Mouse (Mus musculus) CH12.LX (cell line): ENCODE results near the gene Cdh4. TPM values are rescaled to one million over a fixed set of nuclear protein-coding genes. Genes with fewer than 3 reads are reported as not detected.

ENCODE experiments used
- DNase-seq: peaks from one replicate; pipeline ENCODE4 v3.0.0-alpha.2; 2013; ENCODE audit errors: extremely low read depth
- H3K27ac ChIP-seq: 2 replicates; pipeline ENCODE4 v1.5.1; 2012; ENCODE audit warnings: low read depth, mild to moderate bottlenecking, control low read depth, moderate library complexity; ENCODE audit not compliant: insufficient read depth
- H3K27me3 ChIP-seq: replicated peaks from 2 replicates; pipeline ENCODE3; 2012; ENCODE audit warnings: inconsistent platforms
- H3K36me3 ChIP-seq, 2 experiments: replicated peaks in 1 of 2; 2 replicates each; pipeline versions ENCODE3 to v1.6.1; 2012; ENCODE audit warnings: inconsistent platforms in 1 of 2, low read length in 1 of 2, mild to moderate bottlenecking in 1 of 2, mixed read lengths in 1 of 2, moderate library complexity in 1 of 2; ENCODE audit not compliant: control insufficient read depth in 1 of 2, insufficient read depth in 1 of 2
- H3K4me1 ChIP-seq, 2 experiments: 2 replicates each; pipeline ENCODE4 v1.6.1; 2012; ENCODE audit warnings: inconsistent platforms in 1 of 2, moderate library complexity in 1 of 2; ENCODE audit not compliant: insufficient read depth in 2 of 2, control insufficient read depth in 1 of 2
- H3K4me2 ChIP-seq: 2 replicates; pipeline ENCODE4 v1.6.1; 2012; ENCODE audit warnings: low read depth, mild to moderate bottlenecking, control low read depth; ENCODE audit not compliant: poor library complexity, insufficient read depth, severe bottlenecking
- H3K4me3 ChIP-seq, 3 experiments: fragments of 150-350 bp in 1 of 3; sonication (generic) in 1 of 3; replicated peaks in 1 of 3; 2 replicates each; pipeline versions ENCODE3 to v1.5.1; 2011 to 2012; ENCODE audit warnings: low read depth in 2 of 3, low read length in 2 of 3, mild to moderate bottlenecking in 2 of 3, moderate library complexity in 2 of 3, control low read depth in 1 of 3, improper control_type of control experiment in 1 of 3, inconsistent platforms in 1 of 3, mixed read lengths in 1 of 3; ENCODE audit not compliant: poor library complexity in 1 of 3
- H3K79me2 ChIP-seq: replicated peaks from 2 replicates; pipeline ENCODE4 v1.6.1; 2012; ENCODE audit warnings: mild to moderate bottlenecking, moderate library complexity; ENCODE audit not compliant: control insufficient read depth, poor library complexity, insufficient read depth, severe bottlenecking; ENCODE audit errors: extremely low read depth
- H3K9ac ChIP-seq: 2 replicates; pipeline ENCODE4 v1.6.1; 2012; ENCODE audit warnings: low read depth, mild to moderate bottlenecking, control low read depth, moderate library complexity; ENCODE audit not compliant: insufficient read depth
- H3K9me3 ChIP-seq: replicated peaks from 2 replicates; pipeline ENCODE3; 2012; ENCODE audit warnings: low read length, inconsistent platforms, mixed read lengths
- BHLHE40 ChIP-seq: IDR thresholded peaks from 2 replicates; pipeline ENCODE4 v1.6.1; 2011; ENCODE audit warnings: mild to moderate bottlenecking, low read depth, low read length, improper control_type of control experiment
- CHD1 ChIP-seq: IDR thresholded peaks from 2 replicates; pipeline ENCODE4 v1.6.1; 2012; ENCODE audit warnings: low read depth, low read length, improper control_type of control experiment, inconsistent platforms
- CTCF ChIP-seq, 2 experiments: IDR thresholded peaks in 1 of 2; conservative IDR thresholded peaks in 1 of 2; 2 replicates each; pipeline ENCODE4 v1.5.1; 2011 to 2012; ENCODE audit warnings: low read depth in 2 of 2, low read length in 2 of 2, improper control_type of control experiment in 1 of 2, inconsistent platforms in 1 of 2, mild to moderate bottlenecking in 1 of 2, moderate library complexity in 1 of 2
- E2F4 ChIP-seq: IDR thresholded peaks from 2 replicates; pipeline ENCODE4 v1.6.1; 2011; ENCODE audit warnings: low read depth, low read length, improper control_type of control experiment; ENCODE audit not compliant: insufficient replicate concordance
- ETS1 ChIP-seq: conservative IDR thresholded peaks from 2 replicates; pipeline ENCODE4 v1.6.1; 2012; ENCODE audit warnings: low read depth, mild to moderate bottlenecking, inconsistent platforms, low read length, improper control_type of control experiment, moderate library complexity
- JUN ChIP-seq: IDR thresholded peaks from 2 replicates; pipeline ENCODE4 v1.6.1; 2011; ENCODE audit warnings: low read depth, mild to moderate bottlenecking, low read length, improper control_type of control experiment, moderate library complexity; ENCODE audit not compliant: insufficient read depth
- KAT2A ChIP-seq: IDR thresholded peaks from 2 replicates; pipeline ENCODE4 v1.6.1; 2012; ENCODE audit warnings: low read length, improper control_type of control experiment, inconsistent platforms; ENCODE audit not compliant: insufficient replicate concordance
- MAFK ChIP-seq: IDR thresholded peaks from 2 replicates; pipeline ENCODE4 v1.6.1; 2011; ENCODE audit warnings: low read length, improper control_type of control experiment; ENCODE audit not compliant: insufficient replicate concordance
- MXI1 ChIP-seq: IDR thresholded peaks from 2 replicates; pipeline ENCODE4 v1.6.1; 2011; ENCODE audit warnings: mild to moderate bottlenecking, low read depth, low read length, improper control_type of control experiment
- NELFE ChIP-seq: IDR thresholded peaks from 2 replicates; pipeline ENCODE4 v1.6.1; 2011; ENCODE audit warnings: low read depth, low read length, improper control_type of control experiment
- PAX5 ChIP-seq: IDR thresholded peaks from 2 replicates; pipeline ENCODE4 v1.6.1; 2012; ENCODE audit warnings: low read length, inconsistent platforms, mixed read lengths
- POLR2AphosphoS2 ChIP-seq: IDR thresholded peaks from 2 replicates; pipeline ENCODE4 v1.6.1; 2011; ENCODE audit warnings: low read depth, low read length, improper control_type of control experiment
- SIN3A ChIP-seq: IDR thresholded peaks from 2 replicates; pipeline ENCODE4 v1.6.1; 2012; ENCODE audit warnings: low read length, improper control_type of control experiment, inconsistent platforms
- TCF12 ChIP-seq: IDR thresholded peaks from 2 replicates; pipeline ENCODE4 v1.6.1; 2014; ENCODE audit warnings: low read depth, mild to moderate bottlenecking, inconsistent platforms, low read length, improper control_type of control experiment
- ZC3H11A ChIP-seq: IDR thresholded peaks from 2 replicates; pipeline ENCODE4 v1.6.1; 2012; ENCODE audit warnings: low read depth, mild to moderate bottlenecking, inconsistent platforms, low read length, improper control_type of control experiment
- ZKSCAN1 ChIP-seq: IDR thresholded peaks from 2 replicates; pipeline ENCODE4 v1.6.1; 2012; ENCODE audit warnings: low read depth, inconsistent platforms, low read length, improper control_type of control experiment, borderline replicate concordance
- dilution Hi-C: fragments of 300-500 bp; cut with MboI; formaldehyde crosslinking; loops from 2 replicates; pipeline ENCODE4 v1.14.3; 2020; ENCODE audit warnings: low sequenced_read_pairs; ENCODE audit not compliant: extremely low pct_unique_long_range_greater_than_20kb, extremely low pct_ligation_motif_present
- in situ Hi-C: fragments of 300-500 bp; cut with MboI; formaldehyde crosslinking; loops from 3 replicates; pipeline ENCODE4 v1.14.3; 2019; ENCODE audit warnings: low sequenced_read_pairs, low pct_ligation_motif_present, low pct_unique_long_range_greater_than_20kb, mixed read lengths
- polyA plus RNA-seq: library from polyadenylated mRNA; unstranded; fragments of >175 nt; gene quantifications from 2 replicates; pipeline ENCODE4 v1.2.1, GENCODE M21; 2012; ENCODE audit warnings: low read depth; ENCODE audit not compliant: insufficient read length
- total RNA-seq, 2 experiments: library from RNA; depleted of rRNA; stranded (reverse); fragments of 300-350 nt in 1 of 2; fragments of >200 nt in 1 of 2; gene quantifications; 2 replicates each; pipeline ENCODE4 v1.2.3; 2012 to 2014

Cdh4 gene
- total and polyA plus RNA-seq, 3 experiments = not detected

- H3K9me3 ChIP-seq = no peaks in the 10 kb centered on the region
- no peak overlapping the region for H3K4me3 ChIP-seq
- H3K79me2 ChIP-seq = no peaks in the 10 kb centered on the region
- no peaks in the 10 kb centered on the region for H3K36me3 ChIP-seq
- no peak for DNase-seq
- TF ChIP-seq PAX5 (no peak), POLR2AphosphoS2 (no peak), TCF12 (no peak), JUN (no peak), ZC3H11A (no peak), SIN3A (no peak), ZKSCAN1 (no peak), KAT2A (no peak), MXI1 (no peak), CHD1 (no peak)
- in situ Hi-C loops (no loop called here), dilution Hi-C loops (no loop called here)
- H3K9ac ChIP-seq = no peak overlapping the region
- H3K4me2 ChIP-seq = no peak overlapping the region
- H3K4me1 ChIP-seq = peaks cover 0 to 4% of the 10 kb centered on the region in 2 experiments; a peak in 2 of 4 replicates
- H3K27me3 ChIP-seq = peaks cover 11% of the 10 kb centered on the region
- no peak overlapping the region for H3K27ac ChIP-seq
Observed at GRCm38 (mm10) chr2:179754776-179755175, 312.5 kb downstream of the Cdh4 start.

DNA sequence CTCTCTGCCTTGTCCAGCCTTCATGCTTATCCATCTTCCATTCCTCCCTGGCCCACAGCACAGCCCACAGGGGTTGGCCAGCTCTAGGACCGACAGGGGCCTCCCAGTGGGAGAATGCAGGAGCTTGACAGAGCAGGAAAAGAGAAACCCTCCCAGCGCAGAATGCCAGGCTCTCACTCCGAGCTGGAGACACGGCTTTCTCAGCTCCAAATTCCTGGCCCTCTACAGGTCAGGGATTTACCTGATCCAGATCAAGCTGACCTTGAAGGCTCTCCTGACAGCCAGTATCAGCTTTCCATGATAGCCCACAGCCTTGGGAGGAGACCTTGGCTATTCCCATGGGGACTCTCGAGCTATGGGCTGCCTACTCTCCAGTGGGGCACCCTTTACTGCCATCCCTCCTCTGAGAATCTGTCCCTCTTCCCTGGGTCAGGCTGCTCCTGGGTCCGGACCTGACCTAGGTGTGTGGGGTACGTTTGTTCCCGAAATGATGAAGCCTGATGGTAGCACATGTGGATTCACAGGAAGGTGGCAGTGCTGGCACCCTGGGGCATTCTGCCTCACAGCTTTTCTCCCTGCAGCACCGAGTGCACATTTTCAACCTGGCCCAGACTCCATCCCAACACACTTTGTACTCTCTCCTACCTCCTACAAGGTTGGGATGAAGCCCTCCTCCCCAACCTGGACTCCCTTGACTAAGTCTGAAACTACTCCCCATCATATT is 319.6 kb downstream of the Cdh4 start:
- Histone ChIP-seq H3K4me3 (no peak overlapping the region), H3K4me2 (no peak overlapping the region), H3K79me2 (no peaks in the 10 kb centered on the region), H3K9me3 (no peaks in the 10 kb centered on the region), H3K36me3 (no peaks in the 10 kb centered on the region), H3K27me3 (peaks cover 12% of the 10 kb centered on the region), H3K27ac (no peak overlapping the region), H3K9ac (no peak overlapping the region), H3K4me1 (peaks cover 0 to 13% of the 10 kb centered on the region in 2 experiments; a peak in 1 of 4 replicates)
- dilution Hi-C loops (no loop called here), in situ Hi-C loops (no loop called here)
- no peak for DNase-seq
- TF ChIP-seq NELFE (no peak), MAFK (no peak), E2F4 (no peak), TCF12 (no peak), CTCF (conservative IDR thresholded peaks at IDR 0.05 in 1 of 2, IDR thresholded peaks at IDR 0.05 in 1 of 2; ENCODE audit: low read depth in 2 of 2, low read length in 2 of 2) (no peak), ETS1 (no peak), ZKSCAN1 (no peak), CHD1 (no peak), BHLHE40 (no peak)
